Mouse (Mus musculus) layer of hippocampus, postnatal 25 days (tissue): ENCODE measurements at regions not wholly inside any gene's neighbourhood (a gene's known extent, or its start where the extent isn't known, plus 50 kb on each side); places are given as distances from the start of the nearest gene placed in this dataset.

ENCODE experiments used
- DNase-seq, 2 experiments: peaks; one replicate each; pipeline ENCODE4 v3.0.0; 2022; ENCODE audit warnings: mixed read lengths in 2 of 2, low spot score in 1 of 2; ENCODE audit errors: extremely low spot score in 1 of 2

- no peak for DNase-seq
These were observed 145.8 kb upstream of the Fstl4 start for GRCm38 (mm10) chr11:52618646-52619045.

DNA sequence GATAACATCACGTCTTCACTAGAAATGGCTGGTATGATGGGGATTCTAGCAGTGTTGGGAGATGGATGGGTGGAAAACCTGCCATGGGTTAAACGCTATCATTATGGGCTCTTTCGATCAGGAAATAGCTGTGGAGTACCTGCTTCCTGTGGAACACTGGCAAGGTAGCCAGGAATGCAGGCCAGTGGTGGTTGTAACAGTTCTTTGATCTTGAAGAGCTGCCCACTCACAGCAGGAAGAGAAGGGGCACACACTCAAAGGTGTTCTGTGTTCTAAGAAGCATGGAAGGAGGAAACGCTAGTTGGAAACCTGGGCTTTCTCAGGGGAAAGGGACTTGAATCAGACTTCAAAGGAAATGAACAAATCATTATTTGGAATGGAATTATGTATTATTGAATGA lies 141.6 kb upstream of the Fstl4 start:
- no peak for DNase-seq

GRCm38 (mm10) chr11:52628875-52629274 lies 135.6 kb upstream of the Fstl4 start:
- DNase-seq, result no peak

- no peak for DNase-seq
These were observed 134.7 kb upstream of the Fstl4 start for GRCm38 (mm10) chr11:52629776-52630175.

DNA sequence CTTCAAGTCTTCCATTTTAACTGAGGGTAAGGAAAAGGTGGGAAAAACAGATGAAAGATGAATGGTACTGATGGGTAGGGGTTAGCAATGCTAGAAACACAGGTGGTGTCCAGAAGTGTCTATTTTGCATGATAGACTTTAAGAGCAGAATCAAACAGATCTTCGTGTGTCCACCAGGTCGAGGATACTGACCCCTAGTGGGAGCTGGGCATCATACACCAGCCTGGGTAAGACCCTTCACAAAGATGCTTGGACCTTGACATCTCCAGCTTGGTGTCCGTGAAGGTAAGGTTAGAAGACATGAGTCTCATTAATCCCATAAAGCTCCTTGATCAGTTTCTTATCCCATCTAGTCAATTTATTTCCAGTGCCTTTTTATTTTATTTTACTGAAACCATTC lies 132.9 kb upstream of the Fstl4 start:
- no peak for DNase-seq

DNA sequence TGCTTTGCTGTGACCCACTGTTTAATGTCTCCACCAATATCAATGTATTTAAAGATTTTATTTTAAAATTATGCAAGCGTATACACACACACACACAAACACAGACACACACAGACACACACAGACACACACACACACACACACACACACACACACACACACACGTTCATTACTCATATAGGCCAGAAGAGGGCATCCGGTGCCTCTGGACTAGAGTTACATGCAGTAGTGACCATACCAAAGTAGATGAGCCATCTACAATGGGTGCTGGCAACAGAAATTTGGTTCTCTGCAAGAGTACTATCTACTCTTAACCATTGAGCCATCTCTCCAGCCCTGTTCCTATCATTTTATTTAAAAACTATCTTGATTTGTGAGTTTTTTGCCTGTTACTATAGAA lies 130.2 kb upstream of the Fstl4 start:
- no peak for DNase-seq

DNA sequence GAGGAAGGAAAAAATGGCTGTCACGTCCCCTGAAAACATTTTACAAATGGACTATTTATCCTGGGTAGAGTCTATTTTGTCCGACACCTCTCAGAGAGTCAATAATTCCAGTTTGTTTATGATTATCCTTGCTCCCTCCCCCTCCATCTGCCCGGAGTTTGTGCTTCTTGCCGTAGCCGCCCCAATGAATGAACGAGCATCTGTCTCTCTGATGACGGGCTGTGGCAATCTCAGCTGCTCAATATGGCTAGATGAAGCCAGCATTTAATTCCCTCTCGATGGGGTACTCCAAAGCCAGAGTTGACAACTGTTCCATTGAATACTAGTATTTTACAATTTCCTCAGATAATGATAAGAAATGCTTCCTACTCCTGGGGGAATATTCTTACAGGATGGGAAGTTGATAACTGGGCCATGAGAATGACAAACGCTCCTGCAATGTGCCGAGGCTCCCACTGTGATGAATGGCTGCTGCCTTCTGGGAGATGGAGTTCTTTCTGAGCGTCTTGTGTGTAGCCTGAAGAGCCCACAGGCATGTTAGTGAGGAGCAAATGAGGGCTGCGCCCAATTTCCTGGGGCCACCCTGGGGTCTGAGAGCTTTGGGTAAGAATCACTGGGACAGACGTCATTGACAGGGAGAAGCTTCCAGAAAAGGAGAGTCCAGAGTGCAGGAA lies 128.6 kb upstream of the Fstl4 start:
- DNase-seq, result peak in 1 of 2 experiments; percentile 25

GRCm38 (mm10) chr11:52638939-52639338 lies 125.5 kb upstream of the Fstl4 start:
- DNase-seq, result no peak

DNA sequence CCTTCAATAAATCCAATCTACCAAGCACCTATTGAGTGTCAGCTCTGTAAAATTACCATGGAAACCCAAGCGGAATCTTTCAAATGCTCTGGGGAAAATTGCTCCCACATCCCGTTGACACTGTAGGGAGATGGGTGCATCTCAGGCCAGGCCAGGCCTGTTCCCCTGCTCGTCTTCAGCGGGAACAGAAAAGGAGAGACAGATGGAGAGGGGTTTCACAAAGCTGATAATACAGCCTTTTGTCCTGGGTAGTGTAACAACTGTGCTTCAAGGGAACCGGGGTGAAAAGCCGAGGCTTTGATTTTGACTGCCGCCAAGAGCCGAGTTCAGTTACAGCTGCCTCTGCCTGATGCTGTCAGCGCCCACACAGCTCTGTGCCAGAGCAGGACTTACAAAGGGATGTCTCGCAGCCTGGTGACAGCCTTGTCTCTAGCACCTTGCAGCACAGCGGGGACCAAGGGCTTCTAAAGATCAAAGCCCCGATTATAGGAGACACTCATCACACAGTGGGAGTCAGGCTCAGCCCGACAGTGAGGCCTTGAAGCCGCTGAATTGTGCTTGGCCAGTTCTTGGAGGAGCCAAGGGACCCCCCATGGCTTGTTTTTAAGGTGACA lies 122.6 kb upstream of the Fstl4 start:
- DNase-seq, result no peak

DNA sequence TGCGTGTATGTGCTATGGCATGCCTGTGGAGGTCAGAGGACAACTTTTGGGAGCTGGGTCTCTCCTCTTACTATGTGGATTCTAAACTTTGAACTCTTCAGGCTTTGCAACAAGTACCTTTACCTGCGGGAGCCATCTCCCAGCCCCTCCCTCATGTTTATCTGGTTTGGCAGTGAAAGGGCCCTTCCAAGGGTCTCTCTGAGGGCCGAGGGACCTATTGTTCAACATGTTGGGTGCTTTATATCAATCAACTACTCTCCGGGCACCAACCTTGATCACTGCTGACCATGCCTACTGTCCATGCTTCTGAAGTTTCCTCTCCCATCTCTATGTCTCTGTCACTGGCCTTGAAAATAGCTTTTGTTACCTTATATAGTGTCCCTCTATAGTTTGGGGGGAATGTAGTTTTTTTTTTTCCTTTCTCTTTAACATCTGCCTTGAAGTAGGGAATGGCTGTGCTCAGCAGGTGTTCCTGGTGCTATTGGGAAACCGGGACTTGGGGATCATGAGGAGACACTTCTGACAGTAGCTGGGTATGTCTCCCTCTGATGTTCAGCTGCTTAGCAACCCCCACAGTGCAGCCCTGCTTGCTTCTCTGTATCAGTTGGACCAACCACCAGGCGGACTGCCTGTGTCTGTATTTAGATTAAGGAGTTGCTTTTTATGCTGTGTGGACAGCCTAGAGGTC lies 120.2 kb upstream of the Fstl4 start:
- no peak for DNase-seq

DNA sequence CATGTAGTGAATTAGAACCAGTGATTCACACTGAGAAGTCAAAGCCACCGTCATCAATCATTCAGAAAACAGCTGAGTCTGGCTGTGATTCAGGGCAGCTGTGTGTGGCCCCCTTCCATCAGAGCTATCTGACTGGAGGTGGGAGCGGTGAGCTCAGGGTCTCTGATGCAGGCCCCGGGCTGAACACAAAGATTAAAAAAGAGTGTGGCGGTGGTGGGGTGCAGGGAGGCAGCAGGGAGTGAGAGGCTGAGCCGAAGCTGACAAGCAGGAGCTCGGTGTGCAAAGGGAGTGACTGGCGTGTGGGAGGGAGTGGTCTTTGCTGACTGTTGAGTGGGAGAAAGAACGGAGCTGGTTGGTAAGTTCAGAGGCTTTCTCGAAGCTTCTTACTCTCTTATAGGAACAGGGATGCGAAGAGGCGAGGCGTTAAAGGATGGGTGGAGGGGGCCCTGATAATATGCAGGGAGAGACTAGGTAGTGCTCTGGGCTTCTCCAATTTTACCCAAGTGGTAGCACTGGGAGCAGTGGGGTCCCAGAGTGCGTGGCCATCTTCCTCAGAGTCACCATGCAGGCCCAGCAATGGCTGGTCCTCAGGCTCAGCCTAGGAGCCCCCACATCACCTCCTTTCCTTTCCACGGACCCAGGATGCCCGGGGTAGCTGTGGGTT lies 116.1 kb upstream of the Fstl4 start:
- no peak for DNase-seq

DNA sequence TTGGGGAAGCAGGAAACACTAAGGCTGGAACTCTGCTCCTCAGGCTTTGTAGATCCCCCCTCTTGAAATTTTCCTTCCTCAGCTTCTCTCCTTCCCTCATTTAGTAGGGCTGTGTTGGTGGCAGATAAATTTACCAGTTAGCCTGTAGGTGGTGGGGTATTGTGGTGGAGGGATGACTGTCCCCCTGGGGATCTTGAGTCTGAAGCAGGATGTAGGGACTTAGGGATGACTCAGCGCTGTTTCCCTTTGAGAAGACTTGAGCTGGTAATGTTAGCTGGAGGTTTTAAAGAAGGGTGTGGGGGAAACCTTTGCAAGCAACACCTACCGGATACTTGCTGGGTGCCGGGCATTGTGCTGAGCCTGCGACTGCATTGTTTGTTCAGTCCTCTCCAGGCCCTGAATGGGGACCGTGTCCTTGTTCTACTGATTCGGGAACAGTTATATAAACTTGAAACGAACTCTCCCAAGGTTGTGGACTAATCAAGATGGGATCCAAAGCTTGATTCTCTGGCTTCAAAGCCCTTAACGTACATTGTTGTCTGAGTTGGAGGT lies 115.5 kb upstream of the Fstl4 start:
- no peak for DNase-seq

DNA sequence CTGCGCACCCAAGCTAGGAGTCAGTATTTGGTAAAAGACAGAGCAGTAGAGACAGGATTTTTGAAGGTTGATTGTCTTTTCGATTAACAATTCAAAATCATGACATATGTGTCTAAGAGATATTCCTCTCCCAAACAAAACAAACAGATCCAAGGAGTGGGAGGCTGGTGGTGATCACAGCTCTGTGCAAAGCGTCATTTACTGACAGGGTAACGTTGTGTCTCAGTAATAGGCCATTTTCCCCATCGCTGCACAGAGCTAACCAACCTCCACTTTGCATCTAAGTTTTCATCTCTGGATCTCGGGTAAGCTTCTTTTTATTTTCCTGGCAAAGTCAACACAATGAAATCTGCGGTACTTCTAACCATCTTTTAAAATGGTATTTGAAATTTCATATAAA lies 109.8 kb upstream of the Fstl4 start:
- DNase-seq, result no peak

- DNase-seq, result no peak
These were observed 108.5 kb upstream of the Fstl4 start for GRCm38 (mm10) chr11:52655720-52656474.

- no peak for DNase-seq
These were observed 103.2 kb upstream of the Fstl4 start for GRCm38 (mm10) chr11:52661234-52661633.

- no peak for DNase-seq
These were observed 102.4 kb upstream of the Fstl4 start for GRCm38 (mm10) chr11:52661894-52662593.

GRCm38 (mm10) chr11:52665343-52665742 lies 99.1 kb upstream of the Fstl4 start:
- no peak for DNase-seq

GRCm38 (mm10) chr11:52675022-52675421 lies 89.4 kb upstream of the Fstl4 start:
- DNase-seq, result no peak

DNA sequence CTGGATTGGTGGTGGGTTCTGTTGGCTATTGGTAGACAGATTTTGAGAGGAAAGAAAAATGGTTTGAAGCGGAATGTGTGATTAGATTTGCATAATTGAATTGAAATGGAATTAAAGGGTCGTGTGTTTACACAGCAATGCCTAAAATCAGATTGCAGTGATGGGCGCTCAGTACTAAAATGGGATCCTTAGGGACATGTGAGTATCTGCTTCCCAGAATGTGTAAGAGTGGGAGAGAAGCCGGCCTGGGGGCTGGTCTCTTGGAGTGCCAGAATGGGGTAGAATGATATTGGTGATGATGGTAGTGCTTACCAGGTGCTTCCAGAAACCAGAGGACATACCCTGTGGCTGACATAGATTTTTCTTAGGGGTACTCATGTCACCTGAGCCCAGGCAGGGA lies 86.2 kb upstream of the Fstl4 start:
- no peak for DNase-seq

GRCm38 (mm10) chr11:52685436-52685835 lies 79.0 kb upstream of the Fstl4 start:
- DNase-seq, result no peak
